In the genomic region with DNA sequence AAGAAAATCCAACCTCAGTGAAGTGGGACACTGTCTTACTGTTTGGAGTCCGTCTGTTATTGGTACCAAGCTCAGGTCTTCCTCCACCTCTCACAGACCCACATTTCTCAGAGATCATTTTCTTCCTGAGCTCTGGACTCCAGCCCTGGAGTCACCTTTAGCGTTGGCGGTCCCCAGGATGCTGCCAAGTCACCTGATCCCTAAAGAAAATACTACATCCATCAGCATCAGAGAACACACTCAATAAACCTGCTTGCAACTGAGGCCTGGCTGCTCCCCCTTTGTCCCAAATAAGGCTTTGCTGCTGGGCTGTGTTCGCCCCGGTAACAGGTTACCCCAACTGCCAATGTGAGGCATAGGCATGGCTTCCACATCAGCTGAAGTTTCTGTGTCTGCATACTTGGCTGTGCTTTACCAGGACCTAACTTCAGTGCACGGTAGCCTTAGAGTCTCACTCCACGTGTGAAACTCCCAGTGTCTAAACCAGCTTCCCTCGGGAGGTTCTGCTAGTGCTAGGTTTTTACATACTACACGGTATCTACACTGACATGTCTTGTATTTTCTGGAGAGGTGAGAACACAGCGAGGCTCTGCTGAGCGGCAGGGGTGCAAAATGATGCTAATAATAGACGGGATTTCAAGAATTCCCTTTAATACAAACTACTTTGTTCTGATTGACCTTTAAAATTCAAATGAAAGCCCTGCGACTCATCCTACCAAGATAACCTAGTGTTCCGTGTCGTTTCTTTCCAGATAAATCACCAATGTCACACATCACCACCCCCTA, we compare ENCODE assay signal across 16 mouse cellular contexts. TPM values are rescaled to one million over a fixed set of nuclear protein-coding genes. Genes with fewer than 3 reads are reported as not detected.
DNase-seq lines count a peak whose midpoint lies in the region; ATAC-seq and TF ChIP-seq lines count a peak whose summit lies in the region.
"Had no signal": no experiment of that assay in that cellular context is flagged by ENCODE, and none has a peak within 500 bp of the region (broad histone marks: within the 10 kb centered on the region; RNA-seq: fewer than 3 reads in every experiment).

No protein-coding gene starts in this region.

- no peak overlapping the region for H3K4me3 ChIP-seq in cerebellum, adult 2 months (replicated peaks; ENCODE audit: insufficient read depth, low read depth, low read length)
- no peak overlapping the region for H3K4me3 ChIP-seq in heart, embryonic 12.5 days
- H3K4me3 ChIP-seq in liver, embryonic 12.5 days = no peak overlapping the region
- no peak overlapping the region for H3K4me3 ChIP-seq in hindbrain, embryonic 16.5 days (ENCODE audit: low read length)
- H3K4me3 ChIP-seq: embryonic facial prominence, embryonic 13.5 days; gastrocnemius, adult 2 months had no signal

- 27% methylated on average over 15 of the region's 15 CpGs for WGBS in cerebellum, adult 2 months
- WGBS in heart, embryonic 12.5 days = 50% methylated on average over 15 of the region's 15 CpGs
- WGBS in liver, embryonic 12.5 days (ENCODE audit: insufficient replicate concordance) = 67% methylated on average over 15 of the region's 15 CpGs
- 58% methylated on average over 15 of the region's 15 CpGs for WGBS in hindbrain, embryonic 16.5 days

- TF ChIP-seq CTCF in cerebellum, adult 2 months (IDR thresholded peaks at IDR 0.05; ENCODE audit: borderline replicate concordance, insufficient read depth, low read depth, low read length) = no peak

- no peak overlapping the region for H3K9ac ChIP-seq in heart, embryonic 12.5 days
- H3K9ac ChIP-seq in liver, embryonic 12.5 days = no peak overlapping the region
- no peak overlapping the region for H3K9ac ChIP-seq in hindbrain, embryonic 16.5 days (ENCODE audit: low read depth, low read length)
- H3K9ac ChIP-seq: embryonic facial prominence, embryonic 13.5 days had no signal

- H3K4me2 ChIP-seq in heart, embryonic 12.5 days = 0 out of 2 replicates have a peak overlapping the region, but pooled peaks have one; percentile 1
- no peak overlapping the region for H3K4me2 ChIP-seq in liver, embryonic 12.5 days
- H3K4me2 ChIP-seq in hindbrain, embryonic 16.5 days (ENCODE audit: low read length) = no peak overlapping the region
- H3K4me2 ChIP-seq: embryonic facial prominence, embryonic 13.5 days had no signal

- H3K27ac ChIP-seq in cerebellum, adult 2 months (ENCODE audit: insufficient read depth, low read length) = no peak overlapping the region
- 0 out of 2 replicates have a peak overlapping the region, but pooled peaks have one; percentile 46 for H3K27ac ChIP-seq in heart, embryonic 12.5 days (ENCODE audit: poor library complexity, severe bottlenecking)
- peak overlapping the region; percentile 69 for H3K27ac ChIP-seq in liver, embryonic 12.5 days
- H3K27ac ChIP-seq in hindbrain, embryonic 16.5 days (ENCODE audit: low read depth, low read length) = no peak overlapping the region
- H3K27ac ChIP-seq: embryonic facial prominence, embryonic 13.5 days; gastrocnemius, adult 2 months had no signal

- H3K4me1 ChIP-seq in cerebellum, adult 2 months (ENCODE audit: control insufficient read depth, insufficient read depth, low read length) = peaks cover 31% of the 10 kb centered on the region
- H3K4me1 ChIP-seq in heart, embryonic 12.5 days (replicated peaks) = peaks cover 14% of the 10 kb centered on the region
- peaks cover 74% of the 10 kb centered on the region for H3K4me1 ChIP-seq in liver, embryonic 12.5 days
- no peaks in the 10 kb centered on the region for H3K4me1 ChIP-seq in hindbrain, embryonic 16.5 days (ENCODE audit: control insufficient read depth, insufficient read depth, low read depth, low read length)
- H3K4me1 ChIP-seq: embryonic facial prominence, embryonic 13.5 days had no signal

- H3K9me3 ChIP-seq in heart, embryonic 12.5 days (replicated peaks) = no peaks in the 10 kb centered on the region
- no peaks in the 10 kb centered on the region for H3K9me3 ChIP-seq in liver, embryonic 12.5 days (replicated peaks)
- no peaks in the 10 kb centered on the region for H3K9me3 ChIP-seq in hindbrain, embryonic 16.5 days (ENCODE audit: control insufficient read depth, low read length)
- H3K9me3 ChIP-seq: embryonic facial prominence, embryonic 13.5 days had no signal

- no peak for TF ChIP-seq POLR2A in cerebellum, adult 2 months (IDR thresholded peaks at IDR 0.05; ENCODE audit: borderline replicate concordance, insufficient read depth, low read length)

- no peak for ATAC-seq in heart, embryonic 12.5 days (ENCODE audit: insufficient number of reproducible peaks, low FRiP score)
- ATAC-seq in liver, embryonic 12.5 days = no peak
- no peak for ATAC-seq in hindbrain, embryonic 16.5 days
- ATAC-seq: forebrain, embryonic 16.5 days had no signal

- DNase-seq in cerebellum, adult 2 months = peak; percentile 37 to 46
- no peak for DNase-seq in cerebellum, adult 11 months
- DNase-seq in heart, postnatal 36 days = no peak
- no peak for DNase-seq in liver
- DNase-seq in spleen, postnatal 36 days (ENCODE audit: low spot score in 2 of 2) = no peak
- DNase-seq: adrenal gland, adult 2 months; gastrocnemius, adult 2 months; layer of hippocampus, postnatal 36 days; lung, postnatal 14 days; right cerebral cortex, adult 18-20 months; thymus, adult 18-20 months had no signal

- H3K36me3 ChIP-seq in heart, embryonic 12.5 days = no peaks in the 10 kb centered on the region
- no peaks in the 10 kb centered on the region for H3K36me3 ChIP-seq in liver, embryonic 12.5 days
- no peaks in the 10 kb centered on the region for H3K36me3 ChIP-seq in hindbrain, embryonic 16.5 days (ENCODE audit: control insufficient read depth, insufficient read depth, low read length)
- H3K36me3 ChIP-seq: embryonic facial prominence, embryonic 13.5 days had no signal

- no peaks in the 10 kb centered on the region for H3K27me3 ChIP-seq in cerebellum, adult 2 months (ENCODE audit: control insufficient read depth, insufficient read depth, low read length)
- H3K27me3 ChIP-seq in heart, embryonic 12.5 days (replicated peaks) = no peaks in the 10 kb centered on the region
- 0 out of 2 replicates have a peak, but pooled peaks cover 3% of the 10 kb centered on the region for H3K27me3 ChIP-seq in liver, embryonic 12.5 days (replicated peaks)
- no peaks in the 10 kb centered on the region for H3K27me3 ChIP-seq in hindbrain, embryonic 16.5 days (replicated peaks; ENCODE audit: control insufficient read depth, insufficient read depth, low read length)

- intact Hi-C loops in heart, postnatal 36 days (cut with DNase I) = loop anchor here (5.0 kb wide), 1 partner anchor 122 kb away; no protein-coding TSS in a partner anchor

RNA-seq across cellular contexts. Expression of gene Paqr9, which starts 9.6 kb away (rescaled TPM):
- polyA plus RNA-seq in cerebellum, adult 2 months (2012; rRNA removed) = 18.5 and 19.8 TPM in 2 replicates
- 0.85 and 0.89 TPM in 2 replicates for polyA plus RNA-seq in heart, embryonic 12.5 days (2016; fragmentation: Nextera tagmentation; extraction: Ambion mirVana)
- 10 to 100 TPM; 47.4 to 47.5 TPM for total RNA-seq in heart, postnatal 36 days (2021)
- 14.2 and 14.3 TPM in 2 replicates for polyA plus RNA-seq in liver, embryonic 12.5 days (2016; fragmentation: Nextera tagmentation; extraction: Ambion mirVana)
- polyA plus RNA-seq in hindbrain, embryonic 16.5 days (2015; fragmentation: Nextera tagmentation; extraction: Ambion mirVana) = 5.0 and 6.1 TPM in 2 replicates

RNA-seq across cellular contexts. Expression of gene U2surp, which starts 38.0 kb away (rescaled TPM):
- 28.4 and 30.8 TPM in 2 replicates for polyA plus RNA-seq in cerebellum, adult 2 months (2012; rRNA removed)
- 99.9 and 101 TPM in 2 replicates for polyA plus RNA-seq in heart, embryonic 12.5 days (2016; fragmentation: Nextera tagmentation; extraction: Ambion mirVana)
- 10 to 100 TPM; 30.8 to 40.2 TPM for total RNA-seq in heart, postnatal 36 days (2021)
- 95.2 and 98.9 TPM in 2 replicates for polyA plus RNA-seq in liver, embryonic 12.5 days (2016; fragmentation: Nextera tagmentation; extraction: Ambion mirVana)
- polyA plus RNA-seq in hindbrain, embryonic 16.5 days (2015; fragmentation: Nextera tagmentation; extraction: Ambion mirVana) = 107 and 108 TPM in 2 replicates

Comparison
In these comparisons a context has a peak if more than half of its experiments do, and no peak if none do; other contexts are left out.
1. DNase-seq: peak in cerebellum, adult 2 months (2 of 2); none in cerebellum, adult 11 months (single experiment), heart, postnatal 36 days (0 of 2), liver (single experiment) and spleen, postnatal 36 days (0 of 2).
2. H3K27ac ChIP-seq: peak in heart, embryonic 12.5 days (single experiment) and liver, embryonic 12.5 days (single experiment); none in cerebellum, adult 2 months (single experiment) and hindbrain, embryonic 16.5 days (single experiment).